ENCODE assay signal across 8 mouse cellular contexts in the genomic region with DNA sequence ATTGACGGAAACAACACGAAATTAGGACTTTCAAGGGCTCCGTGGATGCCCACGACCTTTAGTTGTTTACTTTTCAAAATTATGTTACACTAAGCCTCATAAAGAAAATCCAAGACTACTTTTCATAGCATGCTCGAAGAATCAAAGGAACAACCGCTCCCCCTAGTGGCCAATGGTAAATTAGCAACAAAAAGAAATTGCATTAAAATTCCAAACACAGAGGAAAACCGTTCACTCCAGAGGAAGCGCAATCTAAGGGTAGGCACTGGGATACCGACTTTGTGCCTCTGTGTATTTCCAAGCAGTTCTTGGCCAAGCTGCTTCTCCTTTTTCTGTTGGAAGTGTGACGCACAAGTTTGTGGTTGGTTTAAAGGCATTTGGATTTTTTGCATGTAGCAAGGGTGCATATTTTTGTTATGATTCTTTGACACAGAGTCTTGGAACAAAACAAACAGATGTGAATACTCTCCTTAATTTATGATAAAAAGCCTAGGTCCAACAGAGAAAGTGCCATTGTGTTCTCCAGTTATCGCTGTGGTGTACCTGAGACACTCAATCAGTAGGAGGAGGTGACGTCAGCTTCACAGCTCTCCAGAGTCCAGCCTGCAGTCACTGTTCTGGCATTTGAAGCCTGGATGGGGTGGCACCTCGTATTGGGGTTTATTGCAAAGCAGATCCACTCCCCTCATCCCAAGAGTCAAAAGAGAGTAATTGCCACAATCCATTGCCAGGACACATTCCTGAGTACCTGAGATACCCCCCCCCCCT.
DNase-seq lines count a peak whose midpoint lies in the region; ATAC-seq and TF ChIP-seq lines count a peak whose summit lies in the region.

No protein-coding gene starts in this region.

- H3K4me3 ChIP-seq in hindbrain, embryonic 11.5 days (ENCODE audit: low read depth, low read length), result no peak overlapping the region
- no peak overlapping the region for H3K4me3 ChIP-seq in liver, embryonic 14.5 days (ENCODE audit: insufficient read depth in 1 of 2, low read depth in 2 of 2, low read length in 2 of 2)
- H3K4me3 ChIP-seq in neural tube, embryonic 15.5 days (replicated peaks), result no peak overlapping the region

- no peak overlapping the region for H3K27ac ChIP-seq in hindbrain, embryonic 11.5 days (ENCODE audit: low read depth, low read length)
- H3K27ac ChIP-seq in liver, embryonic 14.5 days, result no peak overlapping the region
- H3K27ac ChIP-seq in neural tube, embryonic 15.5 days (replicated peaks), result no peak overlapping the region

- no peaks in the 10 kb centered on the region for H3K9me3 ChIP-seq in hindbrain, embryonic 11.5 days (ENCODE audit: control insufficient read depth, low read length)
- no peaks in the 10 kb centered on the region for H3K9me3 ChIP-seq in liver, embryonic 14.5 days (ENCODE audit: control insufficient read depth, low read length)
- H3K9me3 ChIP-seq in neural tube, embryonic 15.5 days (replicated peaks), result no peaks in the 10 kb centered on the region

- no peak for TF ChIP-seq EP300 in liver, embryonic 14.5 days (IDR thresholded peaks at IDR 0.05; ENCODE audit: low read depth)

- no peaks in the 10 kb centered on the region for H3K27me3 ChIP-seq in hindbrain, embryonic 11.5 days (ENCODE audit: control insufficient read depth, insufficient read depth, low read length)
- H3K27me3 ChIP-seq in liver, embryonic 14.5 days (ENCODE audit: control insufficient read depth, insufficient read depth, low read length), result no peaks in the 10 kb centered on the region
- no peaks in the 10 kb centered on the region for H3K27me3 ChIP-seq in neural tube, embryonic 15.5 days (replicated peaks)

- no peak for ATAC-seq in hindbrain, embryonic 11.5 days (ENCODE audit: low FRiP score)
- no peak for ATAC-seq in liver, embryonic 14.5 days (ENCODE audit: insufficient read depth)
- ATAC-seq in neural tube, embryonic 15.5 days (ENCODE audit: low FRiP score), result 0 out of 2 replicates have a peak, but pooled peaks have one; percentile 16

- peak; percentile 66 for DNase-seq in ovary, postnatal 14 days (ENCODE audit: low spot score)
- no peak for DNase-seq in ovary, adult 18-20 months (ENCODE audit: low spot score)
- DNase-seq in ZHBTc4 (ENCODE audit: low read depth, low spot score), result peak; percentile 56
- DNase-seq in embryo, embryonic 11 days, result peak; percentile 77
- DNase-seq in hindbrain, embryonic 11.5 days (ENCODE audit: low spot score), result peak; percentile 87
- peak in 1 of 3 experiments; percentile 6 for DNase-seq in liver, embryonic 14.5 days (ENCODE audit: low read depth in 3 of 3, low spot score in 3 of 3)
- no peak for DNase-seq in ovary, postnatal 10 days (ENCODE audit: low spot score)

- H3K4me2 ChIP-seq in hindbrain, embryonic 11.5 days (replicated peaks; ENCODE audit: low read depth, low read length), result no peak overlapping the region
- H3K4me2 ChIP-seq in liver, embryonic 14.5 days (ENCODE audit: low read depth), result no peak overlapping the region
- peak overlapping the region; percentile 37 for H3K4me2 ChIP-seq in neural tube, embryonic 15.5 days

- WGBS in hindbrain, embryonic 11.5 days, result 23% methylated on average over 13 of the region's 13 CpGs
- 17% methylated on average over 13 of the region's 13 CpGs for WGBS in liver, embryonic 14.5 days (ENCODE audit: insufficient replicate concordance)
- 14% methylated on average over 13 of the region's 13 CpGs for WGBS in neural tube, embryonic 15.5 days

- H3K4me1 ChIP-seq in hindbrain, embryonic 11.5 days (replicated peaks; ENCODE audit: control insufficient read depth, insufficient read depth, low read length), result no peaks in the 10 kb centered on the region
- peaks cover 0 to 2% of the 10 kb centered on the region in 2 experiments; a peak in 1 of 4 replicates for H3K4me1 ChIP-seq in liver, embryonic 14.5 days (replicated peaks; ENCODE audit: control insufficient read depth in 2 of 2, insufficient read depth in 2 of 2, low read length in 1 of 2)
- peaks cover 77% of the 10 kb centered on the region for H3K4me1 ChIP-seq in neural tube, embryonic 15.5 days

- H3K9ac ChIP-seq in hindbrain, embryonic 11.5 days (ENCODE audit: low read depth, low read length), result no peak overlapping the region
- H3K9ac ChIP-seq in liver, embryonic 14.5 days (replicated peaks), result no peak overlapping the region
- no peak overlapping the region; the same call in 1 of the 2 replicates for H3K9ac ChIP-seq in neural tube, embryonic 15.5 days (replicated peaks)

- no peaks in the 10 kb centered on the region for H3K36me3 ChIP-seq in hindbrain, embryonic 11.5 days (ENCODE audit: control insufficient read depth, insufficient read depth, low read length)
- H3K36me3 ChIP-seq in liver, embryonic 14.5 days (replicated peaks; ENCODE audit: control insufficient read depth, insufficient read depth, low read depth), result no peaks in the 10 kb centered on the region
- no peaks in the 10 kb centered on the region for H3K36me3 ChIP-seq in neural tube, embryonic 15.5 days

- peak; percentile 67 for TF ChIP-seq CTCF in liver, embryonic 14.5 days (IDR thresholded peaks at IDR 0.05; ENCODE audit: low read depth)

Comparison
In these comparisons a context has a peak if more than half of its experiments do, and no peak if none do; other contexts are left out.
1. DNase-seq: peak in ovary, postnatal 14 days (single experiment), ZHBTc4 (single experiment), embryo, embryonic 11 days (single experiment) and hindbrain, embryonic 11.5 days (single experiment); none in ovary, adult 18-20 months (single experiment) and ovary, postnatal 10 days (single experiment).